Mouse (Mus musculus) forebrain, embryonic 13.5 days (tissue): ENCODE data around the gene Pum1. TPM values are rescaled to one million over a fixed set of nuclear protein-coding genes. Genes with fewer than 3 reads are reported as not detected.

Experiments used
- ATAC-seq: fragments of 200-750 bp; cut with Nextera tagmentation; 2 replicates; pipeline ENCODE4 v1.8.0; 2017
- H3K27ac ChIP-seq: fragments of 300-500 bp; sonication (generic); 2 replicates; pipeline ENCODE4 v1.5.1; 2015; ENCODE audit warnings: inconsistent platforms, mild to moderate bottlenecking, moderate library complexity
- H3K27me3 ChIP-seq: fragments of 300-500 bp; sonication (generic); 2 replicates; pipeline ENCODE4 v1.6.1; 2015; ENCODE audit warnings: mild to moderate bottlenecking, inconsistent platforms
- H3K36me3 ChIP-seq: fragments of 300-500 bp; sonication (generic); 2 replicates; pipeline ENCODE4 v1.6.1; 2015; ENCODE audit warnings: mild to moderate bottlenecking, inconsistent platforms; ENCODE audit not compliant: poor library complexity, severe bottlenecking
- H3K4me1 ChIP-seq: fragments of 300-500 bp; sonication (generic); 2 replicates; pipeline ENCODE4 v1.6.1; 2015; ENCODE audit warnings: inconsistent platforms
- H3K4me2 ChIP-seq: fragments of 300-500 bp; sonication (generic); 2 replicates; pipeline ENCODE4 v1.6.1; 2015; ENCODE audit warnings: inconsistent platforms, mild to moderate bottlenecking, moderate library complexity
- H3K4me3 ChIP-seq: fragments of 300-500 bp; sonication (generic); 2 replicates; pipeline ENCODE4 v1.5.1; 2015; ENCODE audit warnings: mild to moderate bottlenecking, inconsistent platforms
- H3K9ac ChIP-seq: fragments of 300-500 bp; sonication (generic); 2 replicates; pipeline ENCODE4 v1.6.1; 2015; ENCODE audit warnings: mild to moderate bottlenecking, inconsistent platforms
- H3K9me3 ChIP-seq: fragments of 300-500 bp; sonication (generic); replicated peaks from 2 replicates; pipeline ENCODE4 v1.6.1; 2016; ENCODE audit warnings: inconsistent platforms
- WGBS: fragments of 180-500 bp; shearing (Covaris S2); methylation state at CpG from one replicate; pipeline ENCODE4 v1.1.7; 2015; 5-methylcytosine and 5-hydroxymethylcytosine counted together
- polyA plus RNA-seq: library from polyadenylated mRNA; unstranded; fragments of >200 nt; fragmentation: Nextera tagmentation; extraction: Ambion mirVana; gene quantifications from 2 replicates; pipeline ENCODE4 v1.2.1, GENCODE M21; 2015

The Pum1 gene
- polyA plus RNA-seq, 1 experiment from 2014 or later: 117 TPM

GRCm38 (mm10) chr4:130806746-130807145 is 143.6 kb downstream of the Pum1 start:
- WGBS: 90% methylated on average over 9 of the region's 9 CpGs
- Histone ChIP-seq H3K4me1 (peaks cover 69% of the 10 kb centered on the region), H3K4me2 (no peak overlapping the region), H3K36me3 (no peaks in the 10 kb centered on the region), H3K27me3 (peaks cover 5% of the 10 kb centered on the region; the same call in 1 of the 2 replicates), H3K9me3 (no peaks in the 10 kb centered on the region), H3K27ac (no peak overlapping the region), H3K9ac (no peak overlapping the region), H3K4me3 (no peak overlapping the region)
- ATAC-seq: no peak

GRCm38 (mm10) chr4:130809784-130810183 is 146.7 kb downstream of the Pum1 start:
- Histone ChIP-seq H3K4me2 (no peak overlapping the region), H3K27me3 (peaks cover 14% of the 10 kb centered on the region; the same call in 1 of the 2 replicates), H3K9ac (no peak overlapping the region), H3K36me3 (no peaks in the 10 kb centered on the region), H3K4me3 (no peak overlapping the region), H3K27ac (no peak overlapping the region), H3K4me1 (peaks cover 66% of the 10 kb centered on the region), H3K9me3 (no peaks in the 10 kb centered on the region)
- 36% methylated on average over 5 of the region's 5 CpGs for WGBS
- ATAC-seq: no peak

- WGBS: 27% methylated on average over 2 of the region's 3 CpGs
- Histone ChIP-seq H3K27ac (no peak overlapping the region), H3K4me1 (peaks cover 66% of the 10 kb centered on the region), H3K4me2 (no peak overlapping the region), H3K9ac (no peak overlapping the region), H3K9me3 (no peaks in the 10 kb centered on the region), H3K4me3 (no peak overlapping the region), H3K36me3 (no peaks in the 10 kb centered on the region), H3K27me3 (peaks cover 14% of the 10 kb centered on the region; the same call in 1 of the 2 replicates)
- no peak for ATAC-seq
Measured at GRCm38 (mm10) chr4:130810845-130811244, 147.7 kb downstream of the Pum1 start.

GRCm38 (mm10) chr4:130811385-130811784 is 148.3 kb downstream of the Pum1 start:
- Histone ChIP-seq H3K36me3 (no peaks in the 10 kb centered on the region), H3K27me3 (peaks cover 14% of the 10 kb centered on the region; the same call in 1 of the 2 replicates), H3K4me3 (no peak overlapping the region), H3K4me2 (no peak overlapping the region), H3K9me3 (no peaks in the 10 kb centered on the region), H3K4me1 (peaks cover 68% of the 10 kb centered on the region), H3K27ac (no peak overlapping the region), H3K9ac (no peak overlapping the region)
- WGBS: 30% methylated on average over 7 of the region's 7 CpGs
- no peak for ATAC-seq

- Histone ChIP-seq H3K27ac (peak overlapping the region; percentile 89), H3K9ac (peak overlapping the region; percentile 43; the same call in 1 of the 2 replicates), H3K9me3 (no peaks in the 10 kb centered on the region), H3K36me3 (peaks cover 7% of the 10 kb centered on the region; the same call in 1 of the 2 replicates), H3K27me3 (peaks cover 14% of the 10 kb centered on the region; the same call in 1 of the 2 replicates), H3K4me3 (no peak overlapping the region), H3K4me1 (peaks cover 63% of the 10 kb centered on the region), H3K4me2 (peak overlapping the region; percentile 37)
- WGBS: 53% methylated on average over 2 of the region's 2 CpGs
- ATAC-seq: peak; percentile 76
Measured at GRCm38 (mm10) chr4:130813958-130814357, 150.8 kb downstream of the Pum1 start.

- Histone ChIP-seq H3K9ac (no peak overlapping the region), H3K9me3 (no peaks in the 10 kb centered on the region), H3K36me3 (peaks cover 10% of the 10 kb centered on the region; the same call in 1 of the 2 replicates), H3K27me3 (peaks cover 10% of the 10 kb centered on the region; the same call in 1 of the 2 replicates), H3K4me3 (no peak overlapping the region), H3K4me2 (no peak overlapping the region), H3K27ac (peak overlapping the region; percentile 80), H3K4me1 (peaks cover 55% of the 10 kb centered on the region)
- peak; percentile 75 for ATAC-seq
- 34% methylated on average over 8 of the region's 8 CpGs for WGBS
Measured at GRCm38 (mm10) chr4:130814742-130815330, 151.7 kb downstream of the Pum1 start.

GRCm38 (mm10) chr4:130815860-130816259 is 152.7 kb downstream of the Pum1 start:
- Histone ChIP-seq H3K4me2 (no peak overlapping the region), H3K27ac (peak overlapping the region; percentile 80)
- ATAC-seq: no peak

GRCm38 (mm10) chr4:130819806-130820205 is 156.7 kb downstream of the Pum1 start:
- Histone ChIP-seq H3K27me3 (no peaks in the 10 kb centered on the region), H3K4me1 (peaks cover 17% of the 10 kb centered on the region), H3K27ac (no peak overlapping the region), H3K36me3 (peaks cover 47% of the 10 kb centered on the region), H3K4me2 (no peak overlapping the region), H3K9ac (no peak overlapping the region), H3K9me3 (no peaks in the 10 kb centered on the region), H3K4me3 (no peak overlapping the region)
- ATAC-seq: no peak
- WGBS: 82% methylated on average over 3 of the region's 3 CpGs

More at GRCm38 (mm10) chr4:130815860-130816259, 152.7 kb downstream of the Pum1 start:
- Histone ChIP-seq H3K4me1 (peaks cover 53% of the 10 kb centered on the region), H3K27me3 (peaks cover 9% of the 10 kb centered on the region; the same call in 1 of the 2 replicates), H3K9ac (no peak overlapping the region), H3K9me3 (no peaks in the 10 kb centered on the region), H3K36me3 (peaks cover 14% of the 10 kb centered on the region; the same call in 1 of the 2 replicates), H3K4me3 (no peak overlapping the region)
- WGBS: 75% methylated on average over 8 of the region's 8 CpGs

- Histone ChIP-seq H3K4me3 (no peak overlapping the region), H3K4me2 (no peak overlapping the region), H3K4me1 (peaks cover 8% of the 10 kb centered on the region), H3K36me3 (peaks cover 49% of the 10 kb centered on the region), H3K9ac (no peak overlapping the region), H3K27ac (no peak overlapping the region), H3K9me3 (no peaks in the 10 kb centered on the region), H3K27me3 (no peaks in the 10 kb centered on the region)
- 89% methylated on average over 7 of the region's 7 CpGs for WGBS
- no peak for ATAC-seq
Measured at GRCm38 (mm10) chr4:130820594-130821255, 157.6 kb downstream of the Pum1 start.

GRCm38 (mm10) chr4:130828851-130829673 is 165.9 kb downstream of the Pum1 start:
- peak; percentile 44 for ATAC-seq
- Histone ChIP-seq H3K27me3 (peaks cover 20% of the 10 kb centered on the region), H3K36me3 (peaks cover 9% of the 10 kb centered on the region), H3K4me3 (no peak overlapping the region), H3K4me2 (peak overlapping the region; percentile 35), H3K9me3 (no peaks in the 10 kb centered on the region), H3K9ac (no peak overlapping the region), H3K4me1 (peaks cover 21% of the 10 kb centered on the region), H3K27ac (peak overlapping the region; percentile 14; the same call in 1 of the 2 replicates)
- 14% methylated on average over 18 of the region's 18 CpGs for WGBS
